Mouse (Mus musculus) small intestine, adult 2 months (tissue): Measurements from ENCODE around the gene Pomgnt2. TPM values are rescaled to one million over a fixed set of nuclear protein-coding genes. Genes with fewer than 3 reads are reported as not detected.
A peak's percentile ranks its signal among the peaks of the same experiment; 100 is the strongest.

Experiments used
- H3K27ac ChIP-seq: fragments of 200-500 bp; 2 replicates; pipeline ENCODE4 v1.5.1; 2012; ENCODE audit warnings: low read depth, low read length, control low read depth, inconsistent platforms; ENCODE audit not compliant: insufficient read depth
- H3K27me3 ChIP-seq: fragments of 200-500 bp; 2 replicates; pipeline ENCODE4 v1.6.1; 2012; ENCODE audit warnings: mild to moderate bottlenecking, moderate library complexity, low read length, inconsistent platforms; ENCODE audit not compliant: control insufficient read depth, insufficient read depth
- H3K36me3 ChIP-seq: fragments of 200-500 bp; 2 replicates; pipeline ENCODE4 v1.6.1; 2012; ENCODE audit warnings: mild to moderate bottlenecking, low read length, control low read depth, inconsistent platforms; ENCODE audit not compliant: control insufficient read depth, insufficient read depth
- H3K4me1 ChIP-seq: fragments of 200-500 bp; 2 replicates; pipeline ENCODE4 v1.6.1; 2012; ENCODE audit warnings: low read length, inconsistent platforms, mixed read lengths; ENCODE audit not compliant: control insufficient read depth, insufficient read depth, insufficient read length
- H3K4me3 ChIP-seq: fragments of 200-500 bp; 2 replicates; pipeline ENCODE4 v1.5.1; 2012; ENCODE audit warnings: low read depth, mild to moderate bottlenecking, control low read depth, inconsistent platforms, low read length, moderate library complexity
- CTCF ChIP-seq: fragments of 200-500 bp; IDR thresholded peaks from 2 replicates; pipeline ENCODE4 v1.5.1; 2012; ENCODE audit warnings: low read depth, mild to moderate bottlenecking, control low read depth, inconsistent platforms, low read length, moderate library complexity, mixed read lengths; ENCODE audit not compliant: insufficient replicate concordance, insufficient read length; ENCODE audit errors: extremely low read depth
- POLR2A ChIP-seq: fragments of 200-500 bp; IDR thresholded peaks from 2 replicates; pipeline ENCODE4 v1.6.1; 2012; ENCODE audit warnings: low read depth, mild to moderate bottlenecking, control low read depth, inconsistent platforms, low read length, moderate library complexity
- WGBS: fragments of 180-500 bp; shearing (Covaris S2); methylation state at CpG from one replicate; pipeline ENCODE4 v1.1.7; 2018; 5-methylcytosine and 5-hydroxymethylcytosine counted together
- polyA plus RNA-seq: library from polyadenylated mRNA; depleted of rRNA; stranded (reverse); fragments of >200 nt; gene quantifications from 2 replicates; pipeline ENCODE4 v1.2.3, GENCODE M21; 2012

Gene Pomgnt2
- polyA plus RNA-seq, 1 experiment: 7.5 TPM

- Histone ChIP-seq H3K4me1 (no peaks in the 10 kb centered on the region; the same call in 1 of the 2 replicates), H3K27ac (no peak overlapping the region), H3K4me3 (no peak overlapping the region), H3K27me3 (no peaks in the 10 kb centered on the region), H3K36me3 (no peaks in the 10 kb centered on the region)
- whole genome bisulfite sequencing: 75% methylated on average over 5 of the region's 5 CpGs
- TF ChIP-seq CTCF: no peak
- TF ChIP-seq POLR2A: no peak
Measured at GRCm38 (mm10) chr9:122030706-122031105, 33.8 kb upstream of the Pomgnt2 start.

- WGBS: 87% methylated on average over 7 of the region's 7 CpGs
- TF ChIP-seq CTCF (no peak), POLR2A (no peak)
Measured at GRCm38 (mm10) chr9:122029765-122030164, 32.9 kb upstream of the Pomgnt2 start.

GRCm38 (mm10) chr9:122027914-122028745 is 31.2 kb upstream of the Pomgnt2 start:
- Histone ChIP-seq H3K36me3 (no peaks in the 10 kb centered on the region), H3K4me1 (peaks cover 4% of the 10 kb centered on the region; the same call in 1 of the 2 replicates), H3K27me3 (no peaks in the 10 kb centered on the region), H3K27ac (peak overlapping the region; percentile 36), H3K4me3 (no peak overlapping the region)
- WGBS: 60% methylated on average over 11 of the region's 11 CpGs
- TF ChIP-seq CTCF (no peak), POLR2A (no peak)

More at GRCm38 (mm10) chr9:122029765-122030164, 32.9 kb upstream of the Pomgnt2 start:
- Histone ChIP-seq H3K27ac (no peak overlapping the region), H3K27me3 (no peaks in the 10 kb centered on the region), H3K4me3 (no peak overlapping the region), H3K36me3 (no peaks in the 10 kb centered on the region), H3K4me1 (no peaks in the 10 kb centered on the region; the same call in 1 of the 2 replicates)

- Histone ChIP-seq H3K36me3 (no peaks in the 10 kb centered on the region), H3K4me3 (no peak overlapping the region), H3K4me1 (peaks cover 5% of the 10 kb centered on the region; the same call in 1 of the 2 replicates), H3K27ac (peak overlapping the region; percentile 34), H3K27me3 (no peaks in the 10 kb centered on the region)
- WGBS: 73% methylated on average over 6 of the region's 6 CpGs
- no peak for TF ChIP-seq POLR2A
- no peak for TF ChIP-seq CTCF
Measured at GRCm38 (mm10) chr9:122027081-122027913, 30.4 kb upstream of the Pomgnt2 start.

GRCm38 (mm10) chr9:122025855-122026590 is 29.1 kb upstream of the Pomgnt2 start:
- no peak overlapping the region for H3K4me3 ChIP-seq
- WGBS: 46% methylated on average over 7 of the region's 7 CpGs
- TF ChIP-seq POLR2A (no peak), CTCF (no peak)
- peaks cover 5% of the 10 kb centered on the region; the same call in 1 of the 2 replicates for H3K4me1 ChIP-seq
- no peaks in the 10 kb centered on the region for H3K36me3 ChIP-seq
- H3K27me3 ChIP-seq: no peaks in the 10 kb centered on the region
- H3K27ac ChIP-seq: no peak overlapping the region

GRCm38 (mm10) chr9:122024419-122024818 is 27.5 kb upstream of the Pomgnt2 start:
- Histone ChIP-seq H3K27me3 (no peaks in the 10 kb centered on the region), H3K36me3 (no peaks in the 10 kb centered on the region), H3K4me3 (no peak overlapping the region), H3K27ac (no peak overlapping the region), H3K4me1 (peaks cover 5% of the 10 kb centered on the region; the same call in 1 of the 2 replicates)
- WGBS: 95% methylated on average over 6 of the region's 6 CpGs
- TF ChIP-seq POLR2A (no peak), CTCF (no peak)
